In genomic region chr9:118762759-118763158, GRCm38 (mm10) we compare ENCODE assay signal across 8 mouse cellular contexts.
A peak's percentile ranks its signal among the peaks of the same experiment; 100 is the strongest.
DNase-seq lines count a peak whose midpoint lies in the region; ATAC-seq lines count a peak whose summit lies in the region.

No protein-coding gene starts in this region.

- no peaks in the 10 kb centered on the region for H3K36me3 ChIP-seq in forebrain, embryonic 11.5 days (ENCODE audit: control insufficient read depth, insufficient read depth, low read length)
- H3K36me3 ChIP-seq in intestine, embryonic 16.5 days (ENCODE audit: control insufficient read depth, insufficient read depth, low read length): no peaks in the 10 kb centered on the region

- no peaks in the 10 kb centered on the region for H3K4me1 ChIP-seq in forebrain, embryonic 11.5 days (replicated peaks; ENCODE audit: control insufficient read depth, insufficient read depth, low read length)
- H3K4me1 ChIP-seq in intestine, embryonic 16.5 days (ENCODE audit: control insufficient read depth, insufficient read depth, low read length): peaks cover 11% of the 10 kb centered on the region; the same call in 1 of the 2 replicates

- ATAC-seq in forebrain, embryonic 11.5 days (replicated peaks; ENCODE audit: low FRiP score): no peak
- no peak; the same call in 1 of the 2 replicates for ATAC-seq in intestine, embryonic 16.5 days

- H3K9me3 ChIP-seq in forebrain, embryonic 11.5 days (ENCODE audit: control insufficient read depth, low read length): no peaks in the 10 kb centered on the region
- H3K9me3 ChIP-seq in intestine, embryonic 16.5 days (ENCODE audit: control insufficient read depth, low read length): no peaks in the 10 kb centered on the region

- H3K4me3 ChIP-seq in forebrain, embryonic 11.5 days (ENCODE audit: low read depth, low read length): no peak overlapping the region
- no peak overlapping the region for H3K4me3 ChIP-seq in intestine, embryonic 16.5 days (ENCODE audit: low read length)

- no peak overlapping the region for H3K4me2 ChIP-seq in forebrain, embryonic 11.5 days (ENCODE audit: low read depth, low read length, severe bottlenecking)
- no peak overlapping the region for H3K4me2 ChIP-seq in intestine, embryonic 16.5 days (ENCODE audit: low read depth, low read length)

- intact Hi-C loops in heart, postnatal 14 days (cut with DNase I): no loop called here

- WGBS in forebrain, embryonic 11.5 days: 56% methylated on average over 7 of the region's 7 CpGs
- 45% methylated on average over 7 of the region's 7 CpGs for WGBS in intestine, embryonic 16.5 days

- H3K9ac ChIP-seq in forebrain, embryonic 11.5 days (ENCODE audit: low read length): no peak overlapping the region
- no peak overlapping the region for H3K9ac ChIP-seq in intestine, embryonic 16.5 days (ENCODE audit: low read depth, low read length)

- H3K27me3 ChIP-seq in forebrain, embryonic 11.5 days (ENCODE audit: control insufficient read depth, insufficient read depth, low read length): no peaks in the 10 kb centered on the region
- no peaks in the 10 kb centered on the region for H3K27me3 ChIP-seq in intestine, embryonic 16.5 days (replicated peaks; ENCODE audit: control insufficient read depth, insufficient read depth, low read length)

- H3K27ac ChIP-seq in forebrain, embryonic 11.5 days (ENCODE audit: low read depth, low read length): no peak overlapping the region
- no peak overlapping the region for H3K27ac ChIP-seq in intestine, embryonic 16.5 days (ENCODE audit: low read length)

- peak; percentile 4 for DNase-seq in cerebellum, adult 9-10 months
- no peak for DNase-seq in cerebellum, adult 18-20 months
- peak; percentile 54 for DNase-seq in forebrain, embryonic 11.5 days (ENCODE audit: low spot score)
- peak; percentile 45 to 66 for DNase-seq in heart, postnatal 14 days
- peak; percentile 32 to 38 for DNase-seq in layer of hippocampus, postnatal 36 days
- DNase-seq in retina, adult 2 months (ENCODE audit: low read depth, low spot score): peak; percentile 9
- no peak for DNase-seq in cerebellum, adult 11-12 months

Comparison
In these comparisons a context has a peak if more than half of its experiments do, and no peak if none do; other contexts are left out.
1. DNase-seq: peak in cerebellum, adult 9-10 months (single experiment), forebrain, embryonic 11.5 days (single experiment), heart, postnatal 14 days (2 of 2), layer of hippocampus, postnatal 36 days (2 of 2) and retina, adult 2 months (single experiment); none in cerebellum, adult 18-20 months (0 of 2) and cerebellum, adult 11-12 months (single experiment).